Mouse (Mus musculus) limb, embryonic 15.5 days (tissue): ENCODE measurements around the gene Fam53a. TPM values are rescaled to one million over a fixed set of nuclear protein-coding genes. Genes with fewer than 3 reads are reported as not detected.

Experiments used
- ATAC-seq: fragments of 200-750 bp; cut with Nextera tagmentation; 2 replicates; pipeline ENCODE4 v1.8.0; 2017; ENCODE audit warnings: low read depth, moderate TSS enrichment; ENCODE audit not compliant: insufficient number of reproducible peaks, low FRiP score, low TSS enrichment
- H3K27ac ChIP-seq: fragments of 300-500 bp; sonication (generic); 2 replicates; pipeline ENCODE4 v1.5.1; 2015; ENCODE audit warnings: moderate library complexity, mild to moderate bottlenecking, inconsistent platforms
- H3K27me3 ChIP-seq: fragments of 300-500 bp; sonication (generic); 2 replicates; pipeline ENCODE4 v1.6.1; 2015; ENCODE audit warnings: inconsistent platforms
- H3K36me3 ChIP-seq: fragments of 300-500 bp; sonication (generic); 2 replicates; pipeline ENCODE4 v1.6.1; 2015; ENCODE audit warnings: inconsistent platforms
- H3K4me1 ChIP-seq: fragments of 300-500 bp; sonication (generic); 2 replicates; pipeline ENCODE4 v1.6.1; 2015; ENCODE audit warnings: inconsistent platforms
- H3K4me2 ChIP-seq: fragments of 300-500 bp; sonication (generic); 2 replicates; pipeline ENCODE4 v1.6.1; 2015; ENCODE audit warnings: mild to moderate bottlenecking, inconsistent platforms
- H3K4me3 ChIP-seq: fragments of 300-500 bp; sonication (generic); 2 replicates; pipeline ENCODE4 v1.5.1; 2015; ENCODE audit warnings: mild to moderate bottlenecking, inconsistent platforms
- H3K9ac ChIP-seq: fragments of 300-500 bp; sonication (generic); 2 replicates; pipeline ENCODE4 v1.6.1; 2015; ENCODE audit warnings: inconsistent platforms
- H3K9me3 ChIP-seq: fragments of 300-500 bp; sonication (generic); 2 replicates; pipeline ENCODE4 v1.6.1; 2016; ENCODE audit warnings: inconsistent platforms
- WGBS: fragments of 180-500 bp; shearing (Covaris S2); methylation state at CpG from one replicate; pipeline ENCODE4 v1.1.7; 2015; 5-methylcytosine and 5-hydroxymethylcytosine counted together
- polyA plus RNA-seq: library from polyadenylated mRNA; unstranded; fragments of >200 nt; fragmentation: Nextera tagmentation; extraction: Ambion mirVana; gene quantifications from 2 replicates; pipeline ENCODE4 v1.2.1, GENCODE M21; 2015

The Fam53a gene
- polyA plus RNA-seq, 1 experiment from 2014 or later = 62.5 TPM

DNA sequence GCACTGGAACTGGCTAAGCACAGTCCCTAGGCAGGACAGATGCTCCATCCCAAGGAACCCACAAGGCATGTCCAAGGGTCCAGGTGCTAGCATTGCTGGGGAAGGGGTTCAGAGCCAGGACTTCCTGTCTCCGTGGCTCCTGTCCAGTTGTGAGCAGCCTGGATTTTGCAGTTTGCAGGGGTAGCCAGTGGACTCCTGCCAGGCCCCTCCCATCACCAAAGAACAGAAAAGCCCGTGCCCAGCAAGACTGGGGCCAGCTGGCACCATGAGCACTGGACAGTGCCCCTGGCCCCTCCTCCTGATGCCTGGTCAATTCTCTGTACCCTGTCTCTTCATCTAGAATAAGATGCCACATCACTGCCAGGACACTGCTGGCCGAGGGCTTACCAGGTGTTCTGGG, 41.4 kb downstream of the Fam53a start:
- Histone ChIP-seq H3K4me1 (no peaks in the 10 kb centered on the region), H3K27ac (no peak overlapping the region), H3K27me3 (peaks cover 4% of the 10 kb centered on the region; the same call in 1 of the 2 replicates), H3K4me3 (no peak overlapping the region), H3K9me3 (no peaks in the 10 kb centered on the region), H3K36me3 (no peaks in the 10 kb centered on the region), H3K9ac (no peak overlapping the region), H3K4me2 (no peak overlapping the region)
- no peak for ATAC-seq
- 76% methylated on average over 3 of the region's 3 CpGs for WGBS

DNA sequence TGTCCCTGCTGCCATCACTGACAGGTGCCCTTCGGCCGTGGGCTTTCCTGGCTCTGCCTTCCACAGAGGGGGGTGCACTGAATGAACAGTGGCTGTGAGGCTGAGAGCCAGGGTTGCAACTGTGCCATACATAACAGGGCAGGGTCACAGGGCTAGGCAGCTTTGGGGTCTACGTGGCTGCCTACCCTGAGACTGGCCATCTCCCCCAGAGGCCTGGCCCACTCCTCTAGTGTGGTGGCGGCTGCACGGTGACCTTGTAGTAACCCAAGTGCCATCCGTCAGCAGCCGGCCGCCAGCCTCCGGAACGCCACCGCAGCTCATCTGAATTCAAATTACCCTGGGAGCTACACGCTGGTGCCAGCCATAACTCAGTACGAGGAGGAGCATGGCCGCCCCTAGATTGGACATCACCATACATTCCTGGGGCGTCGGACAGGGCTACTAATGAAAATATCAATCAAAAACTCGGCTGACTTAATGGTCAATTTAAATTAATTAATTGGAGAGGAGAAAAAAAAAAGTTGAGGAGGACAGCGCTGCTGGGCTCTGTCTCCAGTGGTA, 41.9 kb downstream of the Fam53a start:
- no peak overlapping the region for H3K27ac ChIP-seq

DNA sequence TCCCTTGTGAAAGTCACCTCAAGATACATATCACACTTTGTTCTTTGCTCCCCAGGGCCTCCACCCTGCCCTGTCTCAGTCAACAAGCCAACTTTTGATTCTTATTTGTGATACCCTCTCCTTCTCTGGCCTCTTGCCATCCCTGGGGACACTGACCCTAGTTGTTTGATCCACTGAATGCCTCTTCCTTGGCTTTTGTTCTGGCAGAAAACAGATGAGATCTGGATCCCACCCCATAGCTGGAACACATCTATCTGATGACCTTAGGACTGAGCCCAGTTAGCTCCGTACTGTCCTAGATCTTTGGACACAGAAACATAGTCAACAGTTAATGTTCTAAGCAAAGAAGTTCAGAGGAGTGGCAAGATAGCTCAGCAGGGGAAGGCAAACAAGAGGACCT, 49.1 kb downstream of the Fam53a start:
- Histone ChIP-seq H3K4me1 (no peaks in the 10 kb centered on the region), H3K27ac (no peak overlapping the region), H3K4me3 (no peak overlapping the region), H3K9me3 (no peaks in the 10 kb centered on the region), H3K27me3 (no peaks in the 10 kb centered on the region), H3K4me2 (no peak overlapping the region), H3K9ac (no peak overlapping the region), H3K36me3 (no peaks in the 10 kb centered on the region)
- ATAC-seq = no peak
- WGBS = 87% methylated on average over 1 of the region's 1 CpGs

More for the DNA sequence above, 41.9 kb downstream of the Fam53a start:
- Histone ChIP-seq H3K4me2 (no peak overlapping the region), H3K27me3 (peaks cover 4% of the 10 kb centered on the region; the same call in 1 of the 2 replicates), H3K4me1 (no peaks in the 10 kb centered on the region), H3K36me3 (no peaks in the 10 kb centered on the region), H3K9me3 (no peaks in the 10 kb centered on the region), H3K9ac (no peak overlapping the region), H3K4me3 (no peak overlapping the region)
- no peak for ATAC-seq
- 68% methylated on average over 18 of the region's 18 CpGs for WGBS

DNA sequence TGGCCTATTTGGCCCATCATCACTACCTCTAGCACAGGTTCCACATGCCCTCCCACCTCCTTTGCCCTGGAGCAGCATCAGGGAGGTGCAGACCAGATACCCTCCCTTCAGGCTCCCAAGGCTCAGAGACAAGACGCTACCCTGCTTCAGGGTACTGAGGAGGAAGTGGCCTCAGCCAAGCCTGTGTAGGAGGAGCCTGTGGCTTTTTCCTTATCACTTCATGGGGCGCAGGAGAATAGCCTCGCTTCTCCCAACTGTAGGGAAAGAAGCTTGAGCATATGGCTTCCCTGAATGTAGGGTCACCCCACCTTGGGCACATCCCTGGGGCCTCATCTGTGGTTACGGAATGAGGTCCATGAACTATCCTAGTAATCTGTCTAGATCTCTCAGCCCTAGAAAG, 55.2 kb downstream of the Fam53a start:
- WGBS = 84% methylated on average over 4 of the region's 4 CpGs
- no peaks in the 10 kb centered on the region for H3K36me3 ChIP-seq
- H3K4me3 ChIP-seq = no peak overlapping the region
- ATAC-seq = no peak
- no peak overlapping the region for H3K4me2 ChIP-seq
- H3K27ac ChIP-seq = no peak overlapping the region
- no peaks in the 10 kb centered on the region for H3K27me3 ChIP-seq
- no peaks in the 10 kb centered on the region for H3K4me1 ChIP-seq
- no peaks in the 10 kb centered on the region for H3K9me3 ChIP-seq
- no peak overlapping the region for H3K9ac ChIP-seq

DNA sequence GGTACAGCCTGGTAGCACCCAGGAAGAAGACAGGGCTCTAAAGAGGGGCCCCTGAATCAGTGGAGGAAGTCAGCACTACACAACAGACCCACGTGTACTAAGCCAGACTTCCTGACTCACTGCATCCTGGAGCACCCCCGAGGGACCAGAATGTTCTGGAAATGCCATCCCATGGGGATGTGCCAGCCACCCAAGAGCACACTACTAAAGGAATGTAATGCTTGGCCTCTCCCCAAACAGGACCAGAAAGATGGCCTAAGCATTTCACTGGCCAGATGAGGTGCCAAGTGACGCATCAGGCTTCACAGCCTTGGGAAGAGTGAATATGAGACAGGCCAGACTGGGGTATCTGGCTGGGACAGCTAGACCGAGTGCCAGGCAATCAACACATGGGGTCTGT, 63.5 kb downstream of the Fam53a start:
- Histone ChIP-seq H3K4me3 (no peak overlapping the region), H3K36me3 (no peaks in the 10 kb centered on the region), H3K9ac (no peak overlapping the region), H3K27me3 (peaks cover 8% of the 10 kb centered on the region; the same call in 1 of the 2 replicates), H3K9me3 (no peaks in the 10 kb centered on the region), H3K27ac (no peak overlapping the region), H3K4me2 (no peak overlapping the region), H3K4me1 (no peaks in the 10 kb centered on the region)
- WGBS = 71% methylated on average over 4 of the region's 4 CpGs
- ATAC-seq = no peak

DNA sequence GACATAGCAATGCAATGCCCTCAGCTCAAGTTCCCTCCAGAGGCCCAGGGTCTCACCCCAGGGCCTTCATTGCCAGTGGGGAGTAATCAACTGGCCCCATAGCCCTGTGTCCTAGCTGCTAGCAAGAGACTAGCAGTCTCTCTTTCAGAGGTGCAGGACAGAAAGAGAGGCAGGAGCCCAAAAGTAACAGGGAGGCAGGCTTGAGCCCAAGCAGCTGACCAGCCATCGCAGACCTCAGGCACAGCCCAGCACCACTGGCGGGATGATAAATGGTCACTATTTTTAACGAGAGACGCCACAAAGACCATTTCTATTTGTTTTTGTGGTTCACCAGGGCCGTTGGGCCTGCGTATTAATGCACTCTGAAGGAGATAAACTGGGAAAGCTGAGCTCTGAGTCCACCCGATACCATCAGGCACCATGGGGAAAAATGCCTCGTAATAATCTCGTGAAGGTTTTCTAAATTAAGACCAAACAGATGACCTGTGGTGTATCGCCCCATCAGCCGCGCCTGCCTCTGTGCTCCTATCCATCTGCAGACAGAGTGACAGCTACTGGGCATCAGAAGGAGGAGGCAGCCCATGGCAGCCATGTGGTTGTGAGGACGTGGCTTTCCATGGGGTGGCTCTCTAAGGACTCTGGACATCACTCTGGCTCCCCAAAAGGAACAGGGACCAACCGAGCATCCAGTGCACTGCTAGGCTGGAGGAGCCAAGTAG, 73.0 kb downstream of the Fam53a start:
- WGBS = 55% methylated on average over 14 of the region's 14 CpGs
- Histone ChIP-seq H3K27ac (no peak overlapping the region), H3K9ac (no peak overlapping the region), H3K4me2 (no peak overlapping the region), H3K27me3 (no peaks in the 10 kb centered on the region), H3K4me3 (no peak overlapping the region), H3K9me3 (no peaks in the 10 kb centered on the region), H3K36me3 (no peaks in the 10 kb centered on the region), H3K4me1 (no peaks in the 10 kb centered on the region)
- no peak for ATAC-seq

Other genes with a start within 250 kb of the Fam53a start
- gene Nkx1-1, start 195.7 kb downstream of the Fam53a start, polyA plus RNA-seq = not detected in 2 replicates
- 0.29 and 0.35 TPM in 2 replicates for gene Gm9903, start 290 bp upstream of the Fam53a start, polyA plus RNA-seq
- 204 and 206 TPM in 2 replicates for gene Slbp, start 22.9 kb upstream of the Fam53a start, polyA plus RNA-seq
- 150 and 151 TPM in 2 replicates for gene Tacc3, start 28.5 kb upstream of the Fam53a start, polyA plus RNA-seq
- gene Tmem129, start 28.8 kb upstream of the Fam53a start, polyA plus RNA-seq = 45.8 and 49.7 TPM in 2 replicates
- gene Fgfr3, start 92.0 kb upstream of the Fam53a start, polyA plus RNA-seq = 33.5 and 37.1 TPM in 2 replicates
- gene Letm1, start 153.2 kb upstream of the Fam53a start, polyA plus RNA-seq = 40.8 and 41.7 TPM in 2 replicates
- 32.1 and 37.1 TPM in 2 replicates for gene Nsd2, start 191.1 kb upstream of the Fam53a start, polyA plus RNA-seq